Mouse (Mus musculus) liver, embryonic 11.5 days (tissue): ENCODE results near the gene Etfbkmt. TPM values are rescaled to one million over a fixed set of nuclear protein-coding genes. Genes with fewer than 3 reads are reported as not detected.
"Not testable (repeated sequence)": the region's sequence is repeated elsewhere in the genome, so short reads cannot be mapped to it uniquely, and the experiment has no call there.

Experiments
- ATAC-seq: fragments of 200-750 bp; cut with Nextera tagmentation; replicated peaks from 2 replicates; pipeline ENCODE4 v1.8.0; 2017; ENCODE audit warnings: moderate number of reproducible peaks, mild to moderate bottlenecking, moderate TSS enrichment, moderate library complexity; ENCODE audit not compliant: low FRiP score
- DNase-seq: peaks from one replicate; pipeline ENCODE4 v3.0.0-alpha.2; 2017; ENCODE audit warnings: low spot score
- H3K27ac ChIP-seq: fragments of 300-500 bp; sonication (generic); 2 replicates; pipeline ENCODE4 v1.5.1; 2014; ENCODE audit warnings: mild to moderate bottlenecking, low read depth, low read length, control low read depth
- H3K27me3 ChIP-seq: fragments of 300-500 bp; sonication (generic); replicated peaks from 2 replicates; pipeline ENCODE4 v1.6.1; 2014; ENCODE audit warnings: low read length, mixed read lengths; ENCODE audit not compliant: control insufficient read depth, insufficient read depth
- H3K36me3 ChIP-seq: fragments of 300-500 bp; sonication (generic); 2 replicates; pipeline ENCODE4 v1.6.1; 2014; ENCODE audit warnings: mild to moderate bottlenecking, low read length, moderate library complexity, mixed read lengths; ENCODE audit not compliant: control insufficient read depth, insufficient read depth
- H3K4me1 ChIP-seq: fragments of 300-500 bp; sonication (generic); replicated peaks from 2 replicates; pipeline ENCODE4 v1.6.1; 2014; ENCODE audit warnings: low read length, mixed read lengths; ENCODE audit not compliant: control insufficient read depth, insufficient read depth
- H3K4me2 ChIP-seq: fragments of 300-500 bp; sonication (generic); 2 replicates; pipeline ENCODE4 v1.6.1; 2014; ENCODE audit warnings: mild to moderate bottlenecking, control low read depth, moderate library complexity
- H3K4me3 ChIP-seq: fragments of 300-500 bp; sonication (generic); 2 replicates; pipeline ENCODE4 v1.5.1; 2014; ENCODE audit warnings: low read depth, low read length, control low read depth
- H3K9ac ChIP-seq: fragments of 300-500 bp; sonication (generic); 2 replicates; pipeline ENCODE4 v1.6.1; 2014; ENCODE audit warnings: low read depth, low read length, control low read depth
- H3K9me3 ChIP-seq: fragments of 300-500 bp; sonication (generic); 2 replicates; pipeline ENCODE4 v1.6.1; 2016; ENCODE audit warnings: low read length, inconsistent platforms, mixed read lengths; ENCODE audit not compliant: control insufficient read depth
- WGBS: fragments of 180-500 bp; shearing (Covaris S2); extraction: QIAGEN DNeasy Blood & Tissue Kit; methylation state at CpG from one replicate; pipeline ENCODE4 v1.1.7; 2014; 5-methylcytosine and 5-hydroxymethylcytosine counted together
- polyA plus RNA-seq: library from polyadenylated mRNA; unstranded; fragments of >200 nt; fragmentation: Nextera tagmentation; extraction: Ambion mirVana; gene quantifications from 2 replicates; pipeline ENCODE4 v1.2.1, GENCODE M21; 2014

The Etfbkmt gene
- polyA plus RNA-seq, 1 experiment from 2014 or later = 14.9 TPM

DNA sequence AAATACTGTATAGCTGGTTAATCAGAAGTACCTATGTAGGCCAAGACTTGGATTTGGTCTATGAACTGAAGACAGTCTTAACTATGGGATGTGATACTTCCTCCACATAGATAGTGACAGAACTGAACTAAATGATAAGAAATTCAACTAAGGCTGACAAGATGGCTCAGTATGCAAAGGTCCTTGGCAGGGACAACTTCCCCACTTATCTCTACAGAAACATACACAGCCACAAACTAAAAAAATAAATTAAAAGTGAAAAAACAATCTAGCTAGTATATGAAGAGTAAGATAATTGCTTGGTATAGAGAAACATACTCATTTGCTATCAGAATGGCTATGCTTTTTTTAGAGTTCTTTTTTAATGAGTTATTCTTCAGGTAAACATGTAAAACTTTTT is 39.4 kb downstream of the Etfbkmt start:
- H3K36me3 ChIP-seq = peaks cover 38% of the 10 kb centered on the region
- DNase-seq = no peak
- peak; percentile 84 for ATAC-seq
- H3K4me2 ChIP-seq = no peak overlapping the region
- H3K27me3 ChIP-seq = no peaks in the 10 kb centered on the region
- no peak overlapping the region for H3K4me3 ChIP-seq
- H3K9me3 ChIP-seq = no peaks in the 10 kb centered on the region
- H3K9ac ChIP-seq = no peak overlapping the region
- peaks cover 2% of the 10 kb centered on the region for H3K4me1 ChIP-seq
- no peak overlapping the region for H3K27ac ChIP-seq

- no peak for ATAC-seq
- WGBS = 53% methylated on average over 1 of the region's 1 CpGs
- peaks cover 8% of the 10 kb centered on the region; the same call in 1 of the 2 replicates for H3K4me1 ChIP-seq
- no peak for DNase-seq
- H3K9ac ChIP-seq = no peak overlapping the region
- no peaks in the 10 kb centered on the region for H3K9me3 ChIP-seq
- H3K36me3 ChIP-seq = peaks cover 21% of the 10 kb centered on the region
- H3K27ac ChIP-seq = no peak overlapping the region
- no peak overlapping the region for H3K4me3 ChIP-seq
- no peaks in the 10 kb centered on the region for H3K27me3 ChIP-seq
- no peak overlapping the region for H3K4me2 ChIP-seq
Observed at GRCm38 (mm10) chr6:149184007-149184406, 44.4 kb downstream of the Etfbkmt start.

DNA sequence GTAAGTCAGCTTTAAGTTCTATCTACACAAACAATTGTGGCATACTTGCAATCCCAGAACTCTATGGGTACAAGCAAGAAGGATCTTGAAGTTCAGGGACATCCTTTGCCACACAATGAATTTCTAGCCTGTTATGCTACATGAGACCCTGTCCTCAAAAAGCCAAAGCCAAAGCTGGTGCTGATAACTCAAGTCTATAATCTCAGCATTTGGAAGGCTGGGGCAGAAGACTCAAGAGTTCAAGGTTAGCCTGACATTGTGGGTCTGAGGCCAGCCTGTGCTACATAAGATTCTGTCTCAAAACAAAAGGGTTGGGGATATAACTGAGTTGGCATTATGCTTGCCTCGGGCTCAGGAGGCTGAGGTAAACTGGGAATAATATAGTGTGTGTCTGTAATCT is 47.7 kb downstream of the Etfbkmt start:
- Histone ChIP-seq H3K27me3 (no peaks in the 10 kb centered on the region), H3K9me3 (no peaks in the 10 kb centered on the region), H3K27ac (no peak overlapping the region), H3K36me3 (peaks cover 9% of the 10 kb centered on the region), H3K4me1 (peaks cover 8% of the 10 kb centered on the region; the same call in 1 of the 2 replicates), H3K4me3 (no peak overlapping the region), H3K4me2 (peak overlapping the region; percentile 76), H3K9ac (no peak overlapping the region)
- DNase-seq (no peak), ATAC-seq (no peak)
- 64% methylated on average over 1 of the region's 1 CpGs for WGBS

GRCm38 (mm10) chr6:149188041-149188924 is 48.6 kb downstream of the Etfbkmt start, which contains the start of gene Amn1:
Gene Amn1 (minus strand): TSS chr6:149188712.
- peaks cover under 1% of the 10 kb centered on the region; the same call in 1 of the 2 replicates for H3K36me3 ChIP-seq
- peak within 1 kb of the TSS; percentile 91 for H3K9ac ChIP-seq
- H3K9me3 ChIP-seq = no peaks in the 10 kb centered on the region
- H3K4me1 ChIP-seq = peaks cover 8% of the 10 kb centered on the region; the same call in 1 of the 2 replicates
- WGBS = under 1% methylated on average over 34 of the region's 34 CpGs
- ATAC-seq = peak; percentile 96
- H3K4me2 ChIP-seq = peak within 1 kb of the TSS; percentile 76
- no peaks in the 10 kb centered on the region for H3K27me3 ChIP-seq
- peak within 1 kb of the TSS; percentile 86; the same call in 1 of the 2 replicates for H3K27ac ChIP-seq
- DNase-seq = peak; percentile 93
- H3K4me3 ChIP-seq = peak within 1 kb of the TSS; percentile 78

DNA sequence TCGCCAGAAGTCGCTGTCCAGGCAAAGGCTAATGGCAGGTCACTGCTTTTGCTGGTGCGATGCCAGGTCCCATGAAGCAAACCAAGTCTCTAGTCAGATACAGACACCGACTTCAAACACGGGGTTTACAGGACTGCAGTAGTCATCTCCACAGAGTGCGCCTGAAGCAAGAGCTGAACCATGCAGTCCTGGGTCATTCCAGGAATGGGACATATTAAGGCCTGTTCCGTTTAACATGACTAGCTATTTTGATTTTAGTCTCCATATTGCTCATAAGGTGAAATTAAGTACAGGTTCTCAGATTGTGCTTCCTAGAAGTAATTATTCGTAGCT is 49.2 kb downstream of the Etfbkmt start:
- Histone ChIP-seq H3K36me3 (no peaks in the 10 kb centered on the region), H3K4me2 (peak overlapping the region; percentile 76), H3K4me1 (peaks cover 13% of the 10 kb centered on the region; the same call in 1 of the 2 replicates), H3K9me3 (no peaks in the 10 kb centered on the region), H3K27me3 (no peaks in the 10 kb centered on the region), H3K27ac (no peak overlapping the region; the same call in 1 of the 2 replicates), H3K9ac (peak overlapping the region; percentile 91), H3K4me3 (peak overlapping the region; percentile 78)
- WGBS = 38% methylated on average over 8 of the region's 8 CpGs
- ATAC-seq = peak; percentile 59
- DNase-seq = no peak

GRCm38 (mm10) chr6:149189340-149189922 is 49.8 kb downstream of the Etfbkmt start:
- no peak overlapping the region for H3K4me2 ChIP-seq

GRCm38 (mm10) chr6:149191951-149192350 is 52.3 kb downstream of the Etfbkmt start:
- H3K27ac ChIP-seq, DNase-seq, ATAC-seq: not testable (repeated sequence)

More at GRCm38 (mm10) chr6:149189340-149189922, 49.8 kb downstream of the Etfbkmt start:
- DNase-seq (no peak), ATAC-seq (no peak)
- Histone ChIP-seq H3K36me3 (no peaks in the 10 kb centered on the region), H3K27me3 (no peaks in the 10 kb centered on the region), H3K9ac (no peak overlapping the region), H3K4me3 (no peak overlapping the region), H3K27ac (no peak overlapping the region), H3K4me1 (peaks cover 14% of the 10 kb centered on the region; the same call in 1 of the 2 replicates), H3K9me3 (no peaks in the 10 kb centered on the region)
- WGBS = 87% methylated on average over 16 of the region's 16 CpGs

DNA sequence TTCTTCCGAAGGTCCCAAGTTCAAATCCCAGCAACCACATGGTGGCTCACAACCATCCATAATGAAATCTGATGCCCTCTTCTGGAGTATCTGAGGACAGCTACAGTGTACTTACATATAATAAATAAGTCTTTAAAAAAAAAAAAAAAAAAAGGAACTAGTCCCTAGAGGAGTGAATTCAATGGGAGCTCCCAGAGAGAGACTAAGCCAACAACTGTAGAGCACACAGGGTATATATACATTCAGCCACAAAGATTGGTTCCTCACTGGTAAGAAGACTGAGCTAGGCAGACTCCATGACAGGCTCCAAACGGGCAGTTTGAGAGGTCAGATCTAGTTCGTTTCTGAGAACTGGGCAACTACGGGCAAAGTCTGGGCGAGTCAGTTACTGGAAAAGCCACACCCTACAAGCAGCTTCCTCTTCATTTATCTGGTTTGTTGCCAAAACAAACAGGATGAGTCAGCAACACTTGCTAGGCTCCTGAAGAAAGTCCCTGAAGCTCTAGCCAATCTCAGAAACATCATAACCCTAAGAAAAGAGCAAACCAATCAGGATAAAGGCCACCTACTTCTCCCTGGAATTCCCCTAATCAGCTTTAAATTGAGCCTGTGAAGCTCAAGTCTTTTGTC is 53.7 kb downstream of the Etfbkmt start:
- WGBS = 51% methylated on average over 5 of the region's 5 CpGs
- H3K4me2 ChIP-seq = 0 out of 2 replicates have a peak overlapping the region, but pooled peaks have one; percentile 10

More at GRCm38 (mm10) chr6:149191951-149192350, 52.3 kb downstream of the Etfbkmt start:
- H3K9me3 ChIP-seq, H3K9ac ChIP-seq, H3K36me3 ChIP-seq, H3K4me2 ChIP-seq, H3K4me3 ChIP-seq, H3K27me3 ChIP-seq: not testable (repeated sequence)
- peaks cover 11% of the 10 kb centered on the region; the same call in 1 of the 2 replicates for H3K4me1 ChIP-seq
- WGBS = 83% methylated on average over 5 of the region's 5 CpGs

More for the DNA sequence above, 53.7 kb downstream of the Etfbkmt start:
- peak overlapping the region; percentile 64 for H3K27ac ChIP-seq
- no peaks in the 10 kb centered on the region for H3K9me3 ChIP-seq
- H3K4me1 ChIP-seq = peaks cover 6% of the 10 kb centered on the region; the same call in 1 of the 2 replicates
- no peaks in the 10 kb centered on the region for H3K27me3 ChIP-seq
- no peak overlapping the region for H3K4me3 ChIP-seq
- H3K9ac ChIP-seq = no peak overlapping the region
- H3K36me3 ChIP-seq = no peaks in the 10 kb centered on the region
- peak; percentile 74 for ATAC-seq
- DNase-seq = peak; percentile 48
